Mouse (Mus musculus): ENCODE measurements at regions not wholly inside any gene's neighbourhood (a gene's known extent, or its start where the extent isn't known, plus 50 kb on each side); places are given as distances from the start of the nearest gene placed in this dataset.
"Not testable (repeated sequence)": the region's sequence is repeated elsewhere in the genome, so short reads cannot be mapped to it uniquely, and the experiment has no call there.

DNA sequence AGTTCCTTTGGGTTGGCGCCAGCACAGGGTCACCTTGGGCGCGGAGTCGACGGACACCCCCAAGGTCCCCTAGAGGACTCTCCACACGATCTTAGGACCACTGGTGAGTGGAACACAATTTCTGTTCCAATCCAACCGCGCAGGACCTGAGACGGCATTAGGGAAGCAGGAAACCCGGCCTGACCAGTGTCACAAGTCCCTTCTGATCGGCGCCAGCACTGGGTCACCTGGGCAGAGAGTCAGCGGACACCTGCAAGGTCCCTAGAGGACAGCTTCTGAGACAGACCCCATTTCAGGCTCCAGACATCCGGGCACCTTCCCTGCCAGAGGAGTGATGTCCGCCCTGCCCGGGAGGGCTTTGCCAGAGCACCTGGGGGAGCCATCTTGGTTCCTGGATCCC is 74.2 kb upstream of the Cdh13 start:
- DNase-seq (ENCODE audit: low spot score) = not testable (repeated sequence)

DNA sequence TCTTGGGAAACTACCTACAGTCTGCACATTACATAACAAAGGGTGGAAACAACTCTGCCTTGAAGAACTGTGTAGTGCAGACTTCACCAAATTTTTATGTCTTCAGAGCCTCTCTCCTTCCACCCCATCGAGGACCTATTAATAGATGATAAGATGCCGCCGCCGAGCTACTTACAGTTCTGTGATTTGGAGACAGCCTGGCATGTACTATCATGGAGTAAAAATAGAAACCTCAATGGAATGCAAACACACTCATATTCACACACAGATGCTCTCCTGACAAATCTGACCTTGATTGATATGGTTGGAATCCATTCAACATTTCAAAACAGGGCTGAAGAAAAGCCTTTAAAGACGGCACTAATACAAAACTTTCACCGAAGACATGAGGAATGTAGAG is 92.7 kb upstream of the Cdh13 start:
- peak; percentile 39 for DNase-seq (ENCODE audit: low spot score)

DNA sequence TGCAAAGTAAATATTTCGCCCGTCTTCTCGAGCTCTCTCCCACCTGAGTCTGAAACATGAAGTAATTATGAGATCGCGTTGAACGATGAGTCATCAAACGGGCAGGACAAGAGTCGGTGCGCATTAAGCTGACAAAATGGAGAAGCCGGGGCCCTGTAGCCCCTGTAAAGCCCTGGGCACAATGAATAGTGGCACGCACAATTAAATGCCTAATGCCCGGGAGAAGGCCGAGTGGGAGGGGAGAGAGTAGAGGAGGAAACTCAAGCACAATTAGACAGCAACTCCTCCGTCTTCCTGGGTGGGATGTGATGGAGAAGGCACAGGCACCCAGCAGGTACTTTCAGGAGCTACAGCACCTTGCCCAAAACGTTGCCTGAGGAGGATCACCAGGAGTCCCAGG is 94.3 kb upstream of the Cdh13 start:
- DNase-seq (ENCODE audit: low spot score) = no peak

GRCm38 (mm10) chr8:118169001-118169413 is 114.5 kb upstream of the Cdh13 start:
- DNase-seq (ENCODE audit: low spot score) = no peak

GRCm38 (mm10) chr8:118162171-118162570 is 121.4 kb upstream of the Cdh13 start:
- DNase-seq (ENCODE audit: low spot score) = no peak

GRCm38 (mm10) chr8:118147359-118148205 is 136.0 kb upstream of the Cdh13 start:
- DNase-seq (ENCODE audit: low spot score) = no peak

GRCm38 (mm10) chr8:118144546-118144945 is 139.0 kb upstream of the Cdh13 start:
- DNase-seq (ENCODE audit: low spot score) = no peak

GRCm38 (mm10) chr8:118142311-118142710 is 141.2 kb upstream of the Cdh13 start:
- DNase-seq (ENCODE audit: low spot score) = no peak

GRCm38 (mm10) chr8:118139928-118140327 is 143.6 kb upstream of the Cdh13 start:
- no peak for DNase-seq (ENCODE audit: low spot score)

GRCm38 (mm10) chr8:118137846-118138245 is 145.7 kb upstream of the Cdh13 start:
- no peak for DNase-seq (ENCODE audit: low spot score)

GRCm38 (mm10) chr8:118124993-118125392 is 158.5 kb upstream of the Cdh13 start:
- no peak for DNase-seq (ENCODE audit: low spot score)

- no peak for DNase-seq (ENCODE audit: low spot score)
Measured at GRCm38 (mm10) chr8:118114253-118114652, 169.3 kb upstream of the Cdh13 start.

DNA sequence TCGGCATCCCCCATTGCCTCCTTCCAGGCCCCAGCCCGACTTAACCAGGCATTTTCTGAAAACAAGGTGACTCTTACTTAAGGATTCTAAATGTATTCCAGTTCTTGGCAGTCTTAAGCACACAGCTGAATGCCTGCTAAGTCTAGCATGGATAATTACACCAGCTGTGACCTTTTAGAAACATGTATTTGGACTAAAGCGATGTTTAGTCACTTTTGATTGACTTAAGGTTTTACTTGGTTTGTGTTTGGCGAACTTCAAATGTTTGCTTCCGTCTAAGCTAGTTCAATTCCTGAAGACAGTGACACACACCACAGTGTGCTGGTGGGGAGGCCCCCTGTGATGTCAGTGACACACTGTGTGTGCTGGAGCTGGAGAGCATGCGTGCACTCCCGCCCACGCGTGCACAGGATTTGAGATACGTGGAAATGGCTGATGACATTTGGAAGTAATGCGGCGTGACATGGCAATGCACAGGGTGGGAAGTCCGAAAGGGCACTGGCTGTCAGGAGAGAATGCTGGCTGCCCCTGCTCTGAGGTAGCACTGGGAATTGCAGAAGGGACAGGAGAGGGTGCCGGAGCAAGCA is 179.0 kb upstream of the Cdh13 start:
- no peak for DNase-seq (ENCODE audit: low spot score)

- no peak for DNase-seq (ENCODE audit: low spot score)
Measured at GRCm38 (mm10) chr8:118101346-118101745, 182.2 kb upstream of the Cdh13 start.

GRCm38 (mm10) chr8:118062736-118063135 is 220.8 kb upstream of the Cdh13 start:
- DNase-seq (ENCODE audit: low spot score) = no peak

- no peak for DNase-seq (ENCODE audit: low spot score)
Measured at GRCm38 (mm10) chr8:118056781-118057180, 226.8 kb upstream of the Cdh13 start.

- DNase-seq (ENCODE audit: low spot score) = no peak
Measured at GRCm38 (mm10) chr8:118055536-118055935, 228.0 kb upstream of the Cdh13 start.

- DNase-seq (ENCODE audit: low spot score) = no peak
Measured at GRCm38 (mm10) chr8:118050386-118050785, 233.1 kb upstream of the Cdh13 start.

GRCm38 (mm10) chr8:118042253-118042860 is 240.6 kb upstream of the Mphosph6 start:
- no peak for DNase-seq (ENCODE audit: low spot score)

DNA sequence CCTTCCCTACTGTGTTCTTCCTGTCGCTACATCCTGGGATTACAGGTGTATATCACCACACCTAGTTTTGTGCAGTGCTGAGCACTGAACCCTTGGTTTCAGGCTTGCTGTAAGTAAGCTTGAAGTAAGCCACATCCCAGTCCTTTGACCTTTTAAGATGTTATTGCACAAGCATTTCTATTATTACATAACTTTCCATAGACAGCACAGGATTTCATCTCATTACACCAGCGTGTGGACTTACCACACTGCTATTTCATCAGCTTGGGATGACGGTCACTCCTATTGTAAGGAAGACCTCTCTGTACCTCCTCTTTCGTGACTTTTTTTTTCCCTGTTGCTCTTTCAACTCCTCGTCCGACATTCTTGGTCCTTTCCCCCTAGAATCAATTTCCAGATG is 239.5 kb upstream of the Mphosph6 start:
- DNase-seq (ENCODE audit: low spot score) = no peak

GRCm38 (mm10) chr8:118037801-118038200 is 236.1 kb upstream of the Mphosph6 start:
- no peak for DNase-seq (ENCODE audit: low spot score)

GRCm38 (mm10) chr8:118034051-118034450 is 232.3 kb upstream of the Mphosph6 start:
- DNase-seq (ENCODE audit: low spot score) = no peak

- DNase-seq (ENCODE audit: low spot score) = no peak
Measured at GRCm38 (mm10) chr8:118031406-118031805, 229.7 kb upstream of the Mphosph6 start.
